Mouse (Mus musculus) layer of hippocampus, adult 9-10 months (tissue): Measurements from ENCODE around the gene Dnal4.

Experiments
- DNase-seq: peaks from one replicate; pipeline ENCODE4 v3.0.0; 2022; ENCODE audit warnings: low spot score

The Dnal4 gene

GRCm38 (mm10) chr15:79733192-79733591 is 44.5 kb downstream of the Dnal4 start:
- DNase-seq, result no peak

DNA sequence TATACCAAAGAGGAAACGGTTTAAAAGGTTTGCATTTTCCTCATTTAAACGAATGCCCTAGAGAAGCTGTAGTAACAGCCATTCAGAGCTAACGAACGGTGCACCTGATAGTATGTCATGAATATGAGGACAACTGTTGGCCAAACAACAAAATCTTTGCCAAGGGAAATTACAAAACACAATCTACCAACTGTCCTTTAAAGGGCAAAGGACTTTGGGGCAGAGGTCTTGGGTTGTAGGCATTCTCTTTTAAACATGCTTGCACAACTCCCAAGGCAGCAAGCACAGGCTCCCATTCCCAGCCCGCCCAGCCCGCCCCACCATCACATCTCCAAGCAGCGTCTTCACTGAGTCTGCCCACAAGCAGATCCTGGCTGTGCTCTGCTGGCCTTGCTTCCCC is 46.1 kb downstream of the Dnal4 start:
- no peak for DNase-seq

DNA sequence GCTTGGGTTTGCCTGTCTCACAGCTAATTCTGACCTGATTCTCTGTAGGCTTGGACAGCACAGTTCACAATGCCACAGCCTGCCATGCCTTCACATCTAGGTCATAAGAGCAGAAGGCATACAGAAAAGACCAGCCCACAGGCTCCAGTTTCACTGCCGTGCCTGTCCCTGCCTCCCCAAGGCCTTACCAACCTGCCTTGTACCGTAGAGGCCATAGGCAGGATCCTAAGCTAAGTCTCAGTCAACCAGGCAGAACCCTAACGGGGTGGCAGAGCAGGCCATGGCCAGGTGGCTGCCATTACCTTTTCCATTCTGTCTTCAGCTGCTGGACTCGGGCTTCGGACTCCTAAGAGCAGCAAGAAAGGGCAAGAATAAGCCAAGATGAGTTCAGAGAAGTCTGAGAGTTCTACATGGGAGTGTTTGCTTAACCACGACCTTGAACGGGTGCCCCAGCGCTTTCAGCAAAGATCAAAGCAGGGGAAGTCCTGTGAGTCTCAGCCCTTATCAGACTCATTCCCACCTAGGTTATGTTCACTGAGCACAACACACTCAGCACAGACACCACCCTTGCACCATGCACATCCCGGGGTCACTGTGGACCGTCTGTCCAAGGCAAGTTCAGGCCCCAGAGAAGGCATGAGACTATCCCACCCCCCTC is 48.8 kb downstream of the Dnal4 start:
- DNase-seq, result no peak

DNA sequence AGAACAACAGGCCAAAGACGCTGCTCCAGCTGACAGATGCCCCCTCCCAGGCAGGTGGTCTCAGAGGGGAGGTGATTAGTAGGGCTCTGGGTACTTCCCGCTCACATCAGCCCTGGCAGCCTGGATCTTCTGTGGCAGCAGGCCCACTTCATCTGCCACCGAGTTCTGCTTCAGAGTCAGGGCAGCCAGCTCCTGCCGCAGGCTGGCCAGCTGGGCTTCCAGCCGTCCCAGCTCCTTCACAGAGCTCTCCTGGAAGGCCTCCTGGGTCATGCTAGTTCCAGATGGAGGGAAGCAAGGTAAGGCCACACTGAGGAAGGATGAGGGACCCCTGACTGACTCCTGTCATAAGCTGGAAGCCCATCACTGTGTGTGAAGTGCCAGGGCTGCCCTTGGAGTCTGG is 49.3 kb downstream of the Dnal4 start:
- DNase-seq, result no peak

DNA sequence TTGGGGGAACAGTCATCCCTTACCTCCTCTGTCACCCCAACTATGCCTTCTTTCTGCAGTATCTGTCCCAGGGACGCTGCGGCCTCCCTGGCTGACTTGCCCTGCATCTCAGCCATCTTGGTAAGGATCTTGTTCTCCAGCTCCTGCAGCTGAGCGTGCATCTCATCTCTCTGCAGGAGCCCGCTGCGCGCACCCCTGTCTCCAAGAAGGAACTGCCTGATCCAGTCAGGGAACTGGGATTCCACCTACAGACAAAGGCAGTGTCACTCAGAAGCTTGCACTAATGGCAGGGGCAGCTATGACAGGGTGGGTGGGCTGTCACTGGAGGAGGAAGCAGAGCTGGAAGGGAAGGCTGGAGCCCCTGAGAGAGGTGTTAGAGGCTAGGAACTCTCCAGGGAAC is 49.8 kb downstream of the Dnal4 start:
- DNase-seq, result no peak

GRCm38 (mm10) chr15:79725190-79725789 is 52.4 kb downstream of the Dnal4 start:
- DNase-seq, result no peak

DNA sequence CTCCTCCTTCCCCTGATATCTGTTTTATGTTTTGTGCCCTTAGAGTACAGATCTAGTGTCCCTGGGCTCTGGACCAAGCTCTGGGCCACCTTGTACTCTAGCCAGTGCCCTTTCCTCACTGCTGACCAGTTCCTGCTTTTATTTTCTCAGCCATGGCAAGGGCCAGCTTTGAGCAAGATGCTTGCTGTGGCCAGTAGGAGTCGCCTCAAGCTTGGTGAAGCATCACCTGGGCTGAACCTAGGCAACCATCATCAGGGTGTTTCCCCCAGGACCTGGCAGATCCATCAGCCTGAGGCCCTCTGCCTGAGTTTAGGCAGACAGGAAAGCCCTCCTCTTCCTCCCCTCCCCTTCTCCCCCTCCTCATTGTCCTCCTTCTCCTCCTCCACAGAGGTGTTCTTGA is 54.2 kb downstream of the Dnal4 start:
- DNase-seq, result no peak

- DNase-seq, result no peak
Measured at GRCm38 (mm10) chr15:79720796-79721195, 56.9 kb downstream of the Dnal4 start.

GRCm38 (mm10) chr15:79720267-79720666 is 57.4 kb downstream of the Dnal4 start:
- no peak for DNase-seq

- DNase-seq, result no peak
Measured at GRCm38 (mm10) chr15:79716710-79717109, 60.9 kb downstream of the Dnal4 start.

- no peak for DNase-seq
Measured at GRCm38 (mm10) chr15:79715646-79716045, 62.0 kb downstream of the Dnal4 start.
